Mouse (Mus musculus) liver, embryonic 11.5 days (tissue): ENCODE results near the gene Ubxn4. TPM values are rescaled to one million over a fixed set of nuclear protein-coding genes. Genes with fewer than 3 reads are reported as not detected.

Experiments used
- ATAC-seq: fragments of 200-750 bp; cut with Nextera tagmentation; replicated peaks from 2 replicates; pipeline ENCODE4 v1.8.0; 2017; ENCODE audit warnings: moderate number of reproducible peaks, mild to moderate bottlenecking, moderate TSS enrichment, moderate library complexity; ENCODE audit not compliant: low FRiP score
- DNase-seq: peaks from one replicate; pipeline ENCODE4 v3.0.0-alpha.2; 2017; ENCODE audit warnings: low spot score
- H3K27ac ChIP-seq: fragments of 300-500 bp; sonication (generic); 2 replicates; pipeline ENCODE4 v1.5.1; 2014; ENCODE audit warnings: mild to moderate bottlenecking, low read depth, low read length, control low read depth
- H3K27me3 ChIP-seq: fragments of 300-500 bp; sonication (generic); replicated peaks from 2 replicates; pipeline ENCODE4 v1.6.1; 2014; ENCODE audit warnings: low read length, mixed read lengths; ENCODE audit not compliant: control insufficient read depth, insufficient read depth
- H3K36me3 ChIP-seq: fragments of 300-500 bp; sonication (generic); 2 replicates; pipeline ENCODE4 v1.6.1; 2014; ENCODE audit warnings: mild to moderate bottlenecking, low read length, moderate library complexity, mixed read lengths; ENCODE audit not compliant: control insufficient read depth, insufficient read depth
- H3K4me1 ChIP-seq: fragments of 300-500 bp; sonication (generic); replicated peaks from 2 replicates; pipeline ENCODE4 v1.6.1; 2014; ENCODE audit warnings: low read length, mixed read lengths; ENCODE audit not compliant: control insufficient read depth, insufficient read depth
- H3K4me2 ChIP-seq: fragments of 300-500 bp; sonication (generic); 2 replicates; pipeline ENCODE4 v1.6.1; 2014; ENCODE audit warnings: mild to moderate bottlenecking, control low read depth, moderate library complexity
- H3K4me3 ChIP-seq: fragments of 300-500 bp; sonication (generic); 2 replicates; pipeline ENCODE4 v1.5.1; 2014; ENCODE audit warnings: low read depth, low read length, control low read depth
- H3K9ac ChIP-seq: fragments of 300-500 bp; sonication (generic); 2 replicates; pipeline ENCODE4 v1.6.1; 2014; ENCODE audit warnings: low read depth, low read length, control low read depth
- H3K9me3 ChIP-seq: fragments of 300-500 bp; sonication (generic); 2 replicates; pipeline ENCODE4 v1.6.1; 2016; ENCODE audit warnings: low read length, inconsistent platforms, mixed read lengths; ENCODE audit not compliant: control insufficient read depth
- WGBS: fragments of 180-500 bp; shearing (Covaris S2); extraction: QIAGEN DNeasy Blood & Tissue Kit; methylation state at CpG from one replicate; pipeline ENCODE4 v1.1.7; 2014; 5-methylcytosine and 5-hydroxymethylcytosine counted together
- polyA plus RNA-seq: library from polyadenylated mRNA; unstranded; fragments of >200 nt; fragmentation: Nextera tagmentation; extraction: Ambion mirVana; gene quantifications from 2 replicates; pipeline ENCODE4 v1.2.1, GENCODE M21; 2014

The Ubxn4 gene
- 57.9 and 59.5 TPM in 2 replicates for polyA plus RNA-seq

- DNase-seq (no peak), ATAC-seq (peak; percentile 9; the same call in 1 of the 2 replicates)
- whole genome bisulfite sequencing: 10% methylated on average over 10 of the region's 10 CpGs
- H3K27ac ChIP-seq: peak within 1 kb of the TSS; percentile 87
- no peaks in the 10 kb centered on the region for H3K27me3 ChIP-seq
- H3K36me3 ChIP-seq: no peaks in the 10 kb centered on the region
- H3K4me2 ChIP-seq: peak within 1 kb of the TSS; percentile 91
- H3K9ac ChIP-seq: peak within 1 kb of the TSS; percentile 89
- no peaks in the 10 kb centered on the region for H3K9me3 ChIP-seq
- peaks cover 4% of the 10 kb centered on the region for H3K4me1 ChIP-seq
- peak within 1 kb of the TSS; percentile 81 for H3K4me3 ChIP-seq
Measured at GRCm38 (mm10) chr1:128243627-128243995, at the start of gene Ubxn4. Gene Ubxn4, plus strand, starts transcription at chr1:128243964.

GRCm38 (mm10) chr1:128194011-128194410 lies 49.8 kb upstream of the Ubxn4 start:
- ATAC-seq (no peak), DNase-seq (no peak)
- H3K27me3 ChIP-seq: no peaks in the 10 kb centered on the region
- H3K4me3 ChIP-seq: no peak overlapping the region
- no peak overlapping the region for H3K4me2 ChIP-seq
- no peaks in the 10 kb centered on the region for H3K4me1 ChIP-seq
- 78% methylated on average over 2 of the region's 2 CpGs for WGBS
- H3K9ac ChIP-seq: no peak overlapping the region
- peaks cover 8% of the 10 kb centered on the region; the same call in 1 of the 2 replicates for H3K36me3 ChIP-seq
- no peaks in the 10 kb centered on the region for H3K9me3 ChIP-seq
- no peak overlapping the region for H3K27ac ChIP-seq

GRCm38 (mm10) chr1:128197353-128197752 lies 46.4 kb upstream of the Ubxn4 start:
- Histone ChIP-seq H3K27me3 (no peaks in the 10 kb centered on the region), H3K9ac (no peak overlapping the region), H3K4me3 (no peak overlapping the region), H3K27ac (no peak overlapping the region), H3K36me3 (peaks cover 8% of the 10 kb centered on the region; the same call in 1 of the 2 replicates), H3K9me3 (no peaks in the 10 kb centered on the region), H3K4me2 (no peak overlapping the region), H3K4me1 (no peaks in the 10 kb centered on the region)
- ATAC-seq: no peak
- DNase-seq: no peak
- 89% methylated on average over 1 of the region's 1 CpGs for WGBS

GRCm38 (mm10) chr1:128213261-128213660 lies 30.5 kb upstream of the Ubxn4 start:
- Histone ChIP-seq H3K9me3 (no peaks in the 10 kb centered on the region), H3K4me2 (no peak overlapping the region), H3K4me3 (no peak overlapping the region), H3K4me1 (no peaks in the 10 kb centered on the region), H3K9ac (no peak overlapping the region), H3K27me3 (no peaks in the 10 kb centered on the region), H3K27ac (no peak overlapping the region), H3K36me3 (peaks cover 16% of the 10 kb centered on the region)
- 73% methylated on average over 5 of the region's 5 CpGs for WGBS
- no peak for ATAC-seq
- no peak for DNase-seq

GRCm38 (mm10) chr1:128221886-128222285 lies 21.9 kb upstream of the Ubxn4 start:
- Histone ChIP-seq H3K27me3 (no peaks in the 10 kb centered on the region), H3K9ac (no peak overlapping the region), H3K4me2 (no peak overlapping the region), H3K36me3 (peaks cover 13% of the 10 kb centered on the region; the same call in 1 of the 2 replicates), H3K4me3 (no peak overlapping the region), H3K27ac (no peak overlapping the region), H3K9me3 (no peaks in the 10 kb centered on the region), H3K4me1 (no peaks in the 10 kb centered on the region)
- ATAC-seq (no peak), DNase-seq (no peak)
- 92% methylated on average over 2 of the region's 2 CpGs for WGBS

- 75% methylated on average over 1 of the region's 1 CpGs for WGBS
- no peak for ATAC-seq
- Histone ChIP-seq H3K4me1 (no peaks in the 10 kb centered on the region), H3K9ac (no peak overlapping the region), H3K4me2 (no peak overlapping the region), H3K9me3 (no peaks in the 10 kb centered on the region), H3K4me3 (no peak overlapping the region), H3K27ac (no peak overlapping the region), H3K36me3 (peaks cover 11% of the 10 kb centered on the region; the same call in 1 of the 2 replicates), H3K27me3 (no peaks in the 10 kb centered on the region)
- no peak for DNase-seq
Measured at GRCm38 (mm10) chr1:128223304-128223703, 20.5 kb upstream of the Ubxn4 start.

GRCm38 (mm10) chr1:128235181-128235580 lies 8.6 kb upstream of the Ubxn4 start:
- WGBS: 89% methylated on average over 4 of the region's 4 CpGs

GRCm38 (mm10) chr1:128243996-128244726 lies 397 bp downstream of the Ubxn4 start:
- Histone ChIP-seq H3K27me3 (no peaks in the 10 kb centered on the region), H3K27ac (peak overlapping the region; percentile 87), H3K9ac (peak overlapping the region; percentile 89), H3K9me3 (no peaks in the 10 kb centered on the region), H3K36me3 (no peaks in the 10 kb centered on the region), H3K4me3 (peak overlapping the region; percentile 81), H3K4me1 (peaks cover 4% of the 10 kb centered on the region), H3K4me2 (peak overlapping the region; percentile 91)
- ATAC-seq (peak; percentile 93), DNase-seq (peak; percentile 99)
- WGBS: under 1% methylated on average over 71 of the region's 71 CpGs

More at GRCm38 (mm10) chr1:128235181-128235580, 8.6 kb upstream of the Ubxn4 start:
- ATAC-seq: no peak
- Histone ChIP-seq H3K4me1 (no peaks in the 10 kb centered on the region), H3K36me3 (peaks cover 32% of the 10 kb centered on the region), H3K27me3 (no peaks in the 10 kb centered on the region), H3K4me3 (no peak overlapping the region), H3K9ac (no peak overlapping the region), H3K9me3 (no peaks in the 10 kb centered on the region), H3K27ac (no peak overlapping the region), H3K4me2 (no peak overlapping the region)
- DNase-seq: no peak
